Mouse (Mus musculus) liver, adult 2 months (tissue): Measurements from ENCODE around the gene Srgap1. TPM values are rescaled to one million over a fixed set of nuclear protein-coding genes. Genes with fewer than 3 reads are reported as not detected.

ENCODE experiments used
- DNase-seq: peaks from one replicate; pipeline ENCODE4 v3.0.0-alpha.2; 2011; ENCODE audit warnings: low read depth, low spot score; ENCODE audit errors: extremely low read depth
- H3K27ac ChIP-seq: fragments of 200-500 bp; replicated peaks from 2 replicates; pipeline ENCODE4 v1.5.1; 2012; ENCODE audit warnings: low read depth, mild to moderate bottlenecking, control low read depth, inconsistent platforms, low read length; ENCODE audit not compliant: insufficient read depth
- H3K27me3 ChIP-seq: fragments of 200-500 bp; 2 replicates; pipeline ENCODE4 v1.6.1; 2012; ENCODE audit warnings: mild to moderate bottlenecking, moderate library complexity, low read length, inconsistent platforms; ENCODE audit not compliant: control insufficient read depth, insufficient read depth
- H3K36me3 ChIP-seq: fragments of 200-500 bp; 2 replicates; pipeline ENCODE4 v1.6.1; 2012; ENCODE audit warnings: low read length, inconsistent platforms; ENCODE audit not compliant: control insufficient read depth, insufficient read depth
- H3K4me1 ChIP-seq: fragments of 200-500 bp; 2 replicates; pipeline ENCODE4 v1.6.1; 2011; ENCODE audit warnings: low read length; ENCODE audit not compliant: control insufficient read depth, insufficient read depth
- H3K4me3 ChIP-seq: fragments of 200-500 bp; 2 replicates; pipeline ENCODE4 v1.5.1; 2011; ENCODE audit warnings: low read depth, mild to moderate bottlenecking, control low read depth, low read length, moderate library complexity; ENCODE audit not compliant: insufficient read depth
- H3K79me2 ChIP-seq: fragments of 200-500 bp; 2 replicates; pipeline ENCODE4 v1.6.1; 2012; ENCODE audit warnings: inconsistent platforms, mild to moderate bottlenecking, low read length, moderate library complexity; ENCODE audit not compliant: control insufficient read depth, insufficient read depth
- H3K9ac ChIP-seq: fragments of 200-500 bp; 2 replicates; pipeline ENCODE4 v1.6.1; 2012; ENCODE audit warnings: low read depth, mild to moderate bottlenecking, control low read depth, inconsistent platforms, low read length
- CTCF ChIP-seq: fragments of 200-500 bp; IDR thresholded peaks from 2 replicates; pipeline ENCODE4 v1.5.1; 2011; ENCODE audit warnings: low read depth, low read length, control low read depth
- POLR2A ChIP-seq: fragments of 200-500 bp; IDR thresholded peaks from 2 replicates; pipeline ENCODE4 v1.6.1; 2011; ENCODE audit warnings: low read length, control low read depth; ENCODE audit not compliant: insufficient read depth; ENCODE audit errors: extremely low read depth
- WGBS: fragments of 180-500 bp; shearing (Covaris S2); methylation state at CpG from one replicate; pipeline ENCODE4 v1.1.7; 2018; 5-methylcytosine and 5-hydroxymethylcytosine counted together
- polyA plus RNA-seq: library from polyadenylated mRNA; depleted of rRNA; stranded (reverse); fragments of >200 nt; gene quantifications from 2 replicates; pipeline ENCODE4 v1.2.3, GENCODE M21; 2012
- total RNA-seq: library from RNA; depleted of rRNA; stranded (reverse); fragments of >200 nt; gene quantifications from 2 replicates; pipeline ENCODE4 v1.2.3, GENCODE M21; 2014

The Srgap1 gene
- total and polyA plus RNA-seq, 2 experiments, result 0.31 to 0.55 TPM

- H3K79me2 ChIP-seq, result no peaks in the 10 kb centered on the region
- H3K27me3 ChIP-seq, result no peaks in the 10 kb centered on the region
- H3K36me3 ChIP-seq, result no peaks in the 10 kb centered on the region
- H3K27ac ChIP-seq, result no peak overlapping the region
- 86% methylated on average over 6 of the region's 6 CpGs for WGBS
- no peak overlapping the region for H3K4me3 ChIP-seq
- H3K9ac ChIP-seq, result no peak overlapping the region
- TF ChIP-seq CTCF (no peak), POLR2A (no peak)
- DNase-seq, result no peak
- no peaks in the 10 kb centered on the region for H3K4me1 ChIP-seq
These were observed 21.9 kb downstream of the Srgap1 start for GRCm38 (mm10) chr10:122025198-122025597.

- Histone ChIP-seq H3K79me2 (no peaks in the 10 kb centered on the region), H3K27me3 (no peaks in the 10 kb centered on the region), H3K4me1 (peaks cover 4% of the 10 kb centered on the region), H3K9ac (no peak overlapping the region), H3K4me3 (no peak overlapping the region), H3K27ac (no peak overlapping the region), H3K36me3 (no peaks in the 10 kb centered on the region)
- TF ChIP-seq POLR2A, result no peak
- TF ChIP-seq CTCF, result no peak
- no peak for DNase-seq
- 89% methylated on average over 5 of the region's 5 CpGs for whole genome bisulfite sequencing
These were observed 26.2 kb downstream of the Srgap1 start for GRCm38 (mm10) chr10:122020906-122021305.

GRCm38 (mm10) chr10:122020255-122020654, 26.9 kb downstream of the Srgap1 start:
- no peak for TF ChIP-seq POLR2A
- TF ChIP-seq CTCF, result no peak

GRCm38 (mm10) chr10:122018594-122019048, 28.5 kb downstream of the Srgap1 start:
- DNase-seq, result no peak

More at GRCm38 (mm10) chr10:122020255-122020654, 26.9 kb downstream of the Srgap1 start:
- H3K4me1 ChIP-seq, result peaks cover 4% of the 10 kb centered on the region
- H3K4me3 ChIP-seq, result no peak overlapping the region
- DNase-seq, result no peak
- H3K79me2 ChIP-seq, result no peaks in the 10 kb centered on the region
- H3K36me3 ChIP-seq, result no peaks in the 10 kb centered on the region
- 81% methylated on average over 5 of the region's 5 CpGs for WGBS
- no peaks in the 10 kb centered on the region for H3K27me3 ChIP-seq
- no peak overlapping the region for H3K27ac ChIP-seq
- no peak overlapping the region for H3K9ac ChIP-seq

GRCm38 (mm10) chr10:122017743-122018142, 29.4 kb downstream of the Srgap1 start:
- DNase-seq, result peak; percentile 60
- WGBS, result 25% methylated on average over 8 of the region's 8 CpGs
- no peaks in the 10 kb centered on the region for H3K27me3 ChIP-seq

More at GRCm38 (mm10) chr10:122018594-122019048, 28.5 kb downstream of the Srgap1 start:
- Histone ChIP-seq H3K4me3 (no peak overlapping the region), H3K27ac (no peak overlapping the region), H3K79me2 (no peaks in the 10 kb centered on the region), H3K9ac (no peak overlapping the region), H3K4me1 (peaks cover 4% of the 10 kb centered on the region), H3K36me3 (no peaks in the 10 kb centered on the region), H3K27me3 (no peaks in the 10 kb centered on the region)
- TF ChIP-seq CTCF (no peak), POLR2A (no peak)
- 35% methylated on average over 10 of the region's 10 CpGs for WGBS

GRCm38 (mm10) chr10:122017063-122017462, 30.1 kb downstream of the Srgap1 start:
- no peak overlapping the region for H3K4me3 ChIP-seq
- 36% methylated on average over 5 of the region's 5 CpGs for WGBS

More at GRCm38 (mm10) chr10:122017743-122018142, 29.4 kb downstream of the Srgap1 start:
- Histone ChIP-seq H3K36me3 (no peaks in the 10 kb centered on the region), H3K4me1 (peaks cover 4% of the 10 kb centered on the region), H3K4me3 (no peak overlapping the region), H3K79me2 (no peaks in the 10 kb centered on the region), H3K9ac (no peak overlapping the region), H3K27ac (no peak overlapping the region)
- no peak for TF ChIP-seq POLR2A
- 0 out of 2 replicates have a peak, but pooled peaks have one; percentile 2 for TF ChIP-seq CTCF

More at GRCm38 (mm10) chr10:122017063-122017462, 30.1 kb downstream of the Srgap1 start:
- H3K4me1 ChIP-seq, result peaks cover 4% of the 10 kb centered on the region
- no peaks in the 10 kb centered on the region for H3K79me2 ChIP-seq
- no peak for DNase-seq
- no peak overlapping the region for H3K9ac ChIP-seq
- no peaks in the 10 kb centered on the region for H3K27me3 ChIP-seq
- H3K27ac ChIP-seq, result no peak overlapping the region
- H3K36me3 ChIP-seq, result no peaks in the 10 kb centered on the region
- TF ChIP-seq CTCF (no peak), POLR2A (no peak)
